Mouse (Mus musculus) liver, embryonic 15.5 days (tissue): ENCODE measurements around the gene Grm7. TPM values are rescaled to one million over a fixed set of nuclear protein-coding genes. Genes with fewer than 3 reads are reported as not detected.

Experiments
- ATAC-seq: fragments of 200-750 bp; cut with Nextera tagmentation; 2 replicates; pipeline ENCODE4 v1.8.0; 2017; ENCODE audit warnings: moderate number of reproducible peaks, mild to moderate bottlenecking, moderate library complexity; ENCODE audit not compliant: insufficient read depth
- H3K27ac ChIP-seq: fragments of 300-500 bp; sonication (generic); replicated peaks from 2 replicates; pipeline ENCODE4 v1.5.1; 2015; ENCODE audit warnings: mild to moderate bottlenecking, inconsistent platforms
- H3K27me3 ChIP-seq: fragments of 300-500 bp; sonication (generic); 2 replicates; pipeline ENCODE4 v1.6.1; 2015; ENCODE audit warnings: mild to moderate bottlenecking, inconsistent platforms
- H3K36me3 ChIP-seq: fragments of 300-500 bp; sonication (generic); replicated peaks from 2 replicates; pipeline ENCODE4 v1.6.1; 2015; ENCODE audit warnings: moderate library complexity, mild to moderate bottlenecking, inconsistent platforms
- H3K4me1 ChIP-seq: fragments of 300-500 bp; sonication (generic); replicated peaks from 2 replicates; pipeline ENCODE4 v1.6.1; 2015; ENCODE audit warnings: inconsistent platforms
- H3K4me2 ChIP-seq: fragments of 300-500 bp; sonication (generic); 2 replicates; pipeline ENCODE4 v1.6.1; 2015; ENCODE audit warnings: moderate library complexity, mild to moderate bottlenecking, inconsistent platforms
- H3K4me3 ChIP-seq: fragments of 300-500 bp; sonication (generic); replicated peaks from 2 replicates; pipeline ENCODE4 v1.5.1; 2015; ENCODE audit warnings: mild to moderate bottlenecking, inconsistent platforms
- H3K9ac ChIP-seq: fragments of 300-500 bp; sonication (generic); 2 replicates; pipeline ENCODE4 v1.6.1; 2015; ENCODE audit warnings: moderate library complexity, mild to moderate bottlenecking, inconsistent platforms
- H3K9me3 ChIP-seq: fragments of 300-500 bp; sonication (generic); replicated peaks from 2 replicates; pipeline ENCODE4 v1.6.1; 2016; ENCODE audit warnings: inconsistent platforms
- WGBS: fragments of 180-500 bp; shearing (Covaris S2); methylation state at CpG from one replicate; pipeline ENCODE4 v1.1.7; 2015; ENCODE audit warnings: mixed read lengths; ENCODE audit not compliant: insufficient replicate concordance; 5-methylcytosine and 5-hydroxymethylcytosine counted together
- polyA plus RNA-seq: library from polyadenylated mRNA; unstranded; fragments of >200 nt; fragmentation: Nextera tagmentation; extraction: Ambion mirVana; gene quantifications from 2 replicates; pipeline ENCODE4 v1.2.1, GENCODE M21; 2015

The Grm7 gene
- polyA plus RNA-seq, 1 experiment from 2014 or later, result not detected

DNA sequence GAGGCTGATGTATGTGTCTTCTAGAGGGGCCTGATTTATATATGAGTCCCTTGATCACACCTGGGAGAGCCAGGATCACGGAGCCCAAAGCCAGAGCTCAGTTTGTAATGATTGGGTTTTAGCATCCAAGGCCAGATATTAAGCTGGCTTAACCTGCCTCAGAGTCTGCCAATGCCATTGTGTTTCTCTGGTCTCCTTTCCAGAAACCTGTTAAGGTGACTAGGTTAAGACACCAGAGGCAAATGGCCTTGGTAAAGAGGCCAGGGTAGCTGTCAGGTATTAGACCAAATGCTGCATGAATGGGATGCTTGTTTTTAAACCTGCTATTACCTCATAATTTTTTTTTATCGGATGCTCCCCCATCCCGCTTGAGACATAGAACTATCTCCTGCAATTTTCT lies 722.7 kb downstream of the Grm7 start:
- Histone ChIP-seq H3K27ac (no peak overlapping the region), H3K9ac (no peak overlapping the region), H3K4me2 (no peak overlapping the region), H3K36me3 (no peaks in the 10 kb centered on the region), H3K4me1 (no peaks in the 10 kb centered on the region), H3K9me3 (no peaks in the 10 kb centered on the region), H3K27me3 (no peaks in the 10 kb centered on the region), H3K4me3 (no peak overlapping the region)
- 61% methylated on average over 3 of the region's 3 CpGs for WGBS
- ATAC-seq, result no peak

DNA sequence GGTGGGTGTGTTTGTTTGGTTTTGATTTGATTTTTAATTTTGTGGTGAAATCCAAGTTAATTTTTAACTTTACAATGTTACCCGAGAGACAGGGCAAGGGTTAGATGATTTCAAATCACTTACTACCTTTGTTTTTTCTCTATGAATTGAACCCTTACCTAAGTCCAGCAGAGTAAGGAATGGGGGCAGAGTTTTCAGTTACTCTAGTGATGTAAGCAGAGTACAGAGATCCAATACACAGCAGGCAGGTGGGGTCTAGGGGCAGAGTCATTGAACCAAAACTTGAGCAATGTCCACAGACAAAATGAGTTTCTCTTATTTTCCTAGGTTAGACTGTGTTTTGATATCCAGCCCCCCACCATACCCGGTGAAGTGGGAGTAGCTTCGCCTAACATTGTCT lies 723.2 kb downstream of the Grm7 start:
- no peaks in the 10 kb centered on the region for H3K27me3 ChIP-seq
- H3K27ac ChIP-seq, result no peak overlapping the region
- H3K9ac ChIP-seq, result no peak overlapping the region
- H3K4me2 ChIP-seq, result no peak overlapping the region
- ATAC-seq, result no peak
- no peak overlapping the region for H3K4me3 ChIP-seq
- H3K4me1 ChIP-seq, result no peaks in the 10 kb centered on the region
- WGBS, result 53% methylated on average over 3 of the region's 3 CpGs
- no peaks in the 10 kb centered on the region for H3K36me3 ChIP-seq
- H3K9me3 ChIP-seq, result no peaks in the 10 kb centered on the region

DNA sequence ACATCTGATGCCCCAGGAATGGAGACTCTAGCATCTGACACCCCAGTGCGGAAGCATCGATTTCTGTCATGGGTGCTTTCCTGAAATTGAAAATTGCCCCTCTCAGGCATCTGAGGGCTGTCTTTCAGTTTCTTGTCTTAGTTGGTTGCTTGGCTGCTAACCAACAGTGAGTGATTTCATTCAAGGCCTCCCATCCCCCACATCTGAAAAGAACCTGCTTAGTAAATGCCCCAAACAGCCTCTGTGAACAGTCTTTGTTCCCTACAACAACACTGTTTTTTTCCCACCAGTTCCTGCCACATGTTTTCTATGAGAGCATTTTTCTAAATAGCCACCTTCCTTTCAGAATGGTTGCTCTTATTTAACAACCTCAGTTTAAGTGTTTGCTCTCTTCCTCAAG lies 723.6 kb downstream of the Grm7 start:
- Histone ChIP-seq H3K9me3 (no peaks in the 10 kb centered on the region), H3K27me3 (no peaks in the 10 kb centered on the region), H3K27ac (no peak overlapping the region), H3K4me1 (no peaks in the 10 kb centered on the region), H3K4me3 (no peak overlapping the region), H3K4me2 (no peak overlapping the region), H3K9ac (no peak overlapping the region), H3K36me3 (no peaks in the 10 kb centered on the region)
- WGBS, result 56% methylated on average over 2 of the region's 2 CpGs
- no peak for ATAC-seq

DNA sequence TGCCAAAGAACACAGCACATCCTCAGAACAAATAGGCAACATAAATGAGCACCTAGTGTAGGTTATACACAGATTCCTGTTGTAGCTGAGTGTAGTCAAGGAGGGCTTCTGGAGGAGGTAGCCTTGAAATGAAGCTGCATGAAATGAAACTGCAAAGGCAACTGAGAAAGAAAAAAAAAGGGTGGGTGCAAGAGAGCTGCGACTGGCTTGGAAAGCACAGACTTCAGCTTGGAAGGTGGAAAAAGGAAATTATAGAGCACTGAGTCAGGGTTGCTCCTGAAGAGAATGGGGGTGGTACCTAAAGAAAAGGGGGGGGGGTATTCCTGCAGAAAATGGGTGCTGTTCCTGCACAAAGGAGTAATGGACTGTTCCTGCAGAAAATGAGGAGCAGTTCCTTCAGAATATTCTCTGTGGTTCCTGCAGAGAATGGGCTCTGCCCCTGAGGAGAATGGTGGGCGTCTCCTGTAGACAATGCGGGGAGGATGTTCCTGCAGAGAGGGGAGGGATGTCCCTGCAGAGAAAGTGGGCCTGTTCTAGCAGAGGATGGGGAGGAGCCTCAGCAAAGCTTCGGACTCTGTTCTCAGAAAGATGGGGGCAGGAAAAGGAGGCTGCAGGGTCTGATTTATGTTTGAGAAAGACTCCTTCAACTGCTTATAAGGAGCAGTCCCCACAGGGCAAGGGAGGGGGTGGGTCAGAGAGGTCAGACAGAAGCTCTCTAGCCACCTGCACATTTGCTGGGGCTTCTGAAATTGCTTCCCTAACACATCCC lies 726.4 kb downstream of the Grm7 start:
- no peak overlapping the region for H3K9ac ChIP-seq
- no peak for ATAC-seq
- H3K4me1 ChIP-seq, result no peaks in the 10 kb centered on the region
- no peaks in the 10 kb centered on the region for H3K27me3 ChIP-seq
- WGBS, result 17% methylated on average over 4 of the region's 4 CpGs
- no peaks in the 10 kb centered on the region for H3K36me3 ChIP-seq
- no peak overlapping the region for H3K27ac ChIP-seq
- H3K4me3 ChIP-seq, result no peak overlapping the region
- H3K4me2 ChIP-seq, result no peak overlapping the region
- no peaks in the 10 kb centered on the region for H3K9me3 ChIP-seq

DNA sequence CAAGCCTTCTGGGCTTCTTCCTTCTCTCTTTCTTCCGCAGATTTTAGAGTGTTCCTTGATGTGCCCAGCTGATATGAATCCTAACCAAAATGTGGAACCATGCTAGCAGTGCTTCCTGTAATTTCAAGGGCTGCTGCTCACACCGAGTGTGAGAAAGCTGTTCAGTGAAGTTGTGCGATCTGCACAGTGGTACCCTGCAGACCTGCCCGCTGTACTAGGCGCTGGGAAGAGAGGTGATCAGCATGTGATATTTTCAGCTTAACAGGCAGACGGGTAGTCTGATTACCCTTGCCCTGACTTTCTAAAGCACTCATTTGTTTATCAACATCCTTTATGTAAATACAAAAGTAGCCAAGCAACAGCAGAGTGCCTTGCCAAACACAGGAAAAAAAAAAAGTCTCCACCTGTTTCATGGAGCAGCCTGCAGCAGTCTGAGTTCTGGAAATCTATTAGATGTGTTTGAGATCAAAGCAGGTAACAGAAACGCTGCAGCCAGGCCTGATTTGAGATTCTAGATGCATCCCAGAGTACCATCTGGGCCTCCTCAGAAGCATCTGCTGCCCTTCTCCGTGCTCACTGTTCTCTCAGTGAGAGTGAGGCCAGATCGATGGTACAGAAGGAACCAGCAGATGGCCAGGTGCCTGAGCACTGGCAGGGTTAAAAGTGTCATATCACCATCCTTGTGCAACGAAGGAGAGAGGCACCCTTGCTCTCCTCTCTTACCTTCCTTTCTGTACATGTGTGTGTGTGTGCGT lies 727.4 kb downstream of the Grm7 start:
- no peak overlapping the region for H3K4me3 ChIP-seq
- ATAC-seq, result no peak
- H3K27ac ChIP-seq, result no peak overlapping the region
- no peaks in the 10 kb centered on the region for H3K9me3 ChIP-seq
- 39% methylated on average over 11 of the region's 11 CpGs for WGBS
- no peaks in the 10 kb centered on the region for H3K4me1 ChIP-seq
- no peaks in the 10 kb centered on the region for H3K36me3 ChIP-seq
- H3K27me3 ChIP-seq, result no peaks in the 10 kb centered on the region
- H3K9ac ChIP-seq, result no peak overlapping the region
- no peak overlapping the region for H3K4me2 ChIP-seq

DNA sequence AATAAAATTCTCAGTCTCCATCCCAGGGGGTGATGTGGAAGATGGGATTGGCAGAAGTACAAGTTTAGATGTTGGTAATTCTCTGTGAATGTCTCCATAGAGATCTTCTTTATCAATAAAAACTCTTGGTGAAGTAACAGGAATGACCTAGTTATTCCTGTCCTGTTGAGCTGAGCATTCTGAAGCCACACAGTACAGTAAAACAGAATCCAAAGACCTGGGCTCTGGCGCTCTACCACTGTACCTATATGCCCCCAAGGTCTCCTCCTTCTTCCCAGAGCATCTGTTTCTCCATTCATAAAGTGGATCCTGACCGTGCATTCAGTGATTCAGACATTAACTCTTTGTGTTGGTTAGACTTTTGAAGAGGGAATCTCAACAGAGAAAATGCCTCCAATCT lies 735.3 kb downstream of the Grm7 start:
- 48% methylated on average over 2 of the region's 2 CpGs for WGBS
- no peaks in the 10 kb centered on the region for H3K36me3 ChIP-seq
- H3K4me3 ChIP-seq, result no peak overlapping the region
- no peaks in the 10 kb centered on the region for H3K9me3 ChIP-seq
- no peaks in the 10 kb centered on the region for H3K27me3 ChIP-seq
- no peak for ATAC-seq
- no peak overlapping the region for H3K27ac ChIP-seq
- H3K9ac ChIP-seq, result no peak overlapping the region
- no peaks in the 10 kb centered on the region for H3K4me1 ChIP-seq
- no peak overlapping the region for H3K4me2 ChIP-seq

DNA sequence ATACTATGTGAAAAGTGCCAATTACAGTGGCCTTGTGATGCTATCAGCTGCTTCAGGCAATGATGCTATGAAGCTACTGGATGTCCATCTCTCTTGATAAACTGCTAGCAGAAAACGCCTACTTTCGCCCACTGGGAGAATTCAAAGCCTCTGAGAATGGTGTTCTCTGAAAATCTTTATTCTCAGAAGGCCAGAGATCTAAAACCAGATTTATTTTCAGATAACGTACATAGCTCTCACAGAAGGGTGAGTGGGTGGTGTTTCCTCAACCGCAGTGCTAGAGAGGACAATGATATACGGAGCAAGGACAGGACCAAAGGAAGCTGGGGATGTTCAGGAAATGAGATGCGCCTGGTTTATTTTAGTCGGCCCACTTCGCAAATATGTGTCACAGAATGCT lies 763.4 kb downstream of the Grm7 start:
- WGBS, result 62% methylated on average over 8 of the region's 8 CpGs

DNA sequence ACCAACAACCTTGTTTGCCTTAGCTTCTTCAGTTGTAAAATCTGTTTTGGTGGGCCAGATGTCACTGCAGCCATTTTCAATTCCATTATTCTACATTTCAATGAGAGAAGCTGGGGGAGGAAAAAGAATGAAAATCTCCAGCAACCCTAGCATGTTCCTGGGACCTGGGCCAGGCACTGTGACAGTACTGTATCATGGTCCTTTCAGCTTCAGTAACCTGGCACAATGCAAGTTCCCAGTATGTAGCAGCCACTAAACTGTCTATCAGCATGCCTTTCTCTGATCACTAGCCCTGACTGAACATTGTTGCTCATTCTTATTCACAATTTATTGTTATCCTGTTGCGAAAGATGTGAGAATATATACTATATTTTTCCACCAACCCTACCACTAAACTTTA lies 779.4 kb downstream of the Grm7 start:
- Histone ChIP-seq H3K27me3 (no peaks in the 10 kb centered on the region), H3K27ac (no peak overlapping the region), H3K4me3 (no peak overlapping the region), H3K9me3 (no peaks in the 10 kb centered on the region), H3K4me2 (no peak overlapping the region), H3K4me1 (no peaks in the 10 kb centered on the region), H3K9ac (no peak overlapping the region), H3K36me3 (no peaks in the 10 kb centered on the region)
- ATAC-seq, result no peak
- 47% methylated on average over 1 of the region's 1 CpGs for WGBS

More for the DNA sequence above, 763.4 kb downstream of the Grm7 start:
- no peaks in the 10 kb centered on the region for H3K9me3 ChIP-seq
- no peak overlapping the region for H3K27ac ChIP-seq
- no peak for ATAC-seq
- H3K4me1 ChIP-seq, result no peaks in the 10 kb centered on the region
- H3K4me2 ChIP-seq, result no peak overlapping the region
- H3K4me3 ChIP-seq, result no peak overlapping the region
- H3K36me3 ChIP-seq, result no peaks in the 10 kb centered on the region
- H3K27me3 ChIP-seq, result no peaks in the 10 kb centered on the region
- H3K9ac ChIP-seq, result no peak overlapping the region

DNA sequence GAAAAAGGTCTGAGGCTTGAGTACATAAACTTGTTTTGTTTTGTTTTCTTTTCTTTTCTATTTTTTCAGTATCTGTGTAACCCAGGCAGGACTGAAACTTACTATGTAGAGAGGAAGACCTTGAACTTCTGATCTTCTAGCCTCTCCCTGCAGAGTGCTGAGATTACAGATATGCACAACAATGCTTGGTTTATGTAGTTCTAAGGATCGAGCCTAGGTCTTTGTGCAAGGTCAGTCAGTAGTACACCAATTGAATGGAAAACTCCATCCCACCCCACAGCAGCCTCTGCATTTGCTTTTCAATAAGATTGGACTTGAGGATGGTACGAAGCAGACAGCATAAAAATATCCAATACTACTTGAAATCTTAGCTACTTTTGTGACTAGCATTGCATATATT lies 800.8 kb downstream of the Grm7 start:
- 45% methylated on average over 2 of the region's 2 CpGs for WGBS
- H3K27ac ChIP-seq, result no peak overlapping the region
- no peak overlapping the region for H3K4me3 ChIP-seq
- H3K9me3 ChIP-seq, result no peaks in the 10 kb centered on the region
- H3K27me3 ChIP-seq, result no peaks in the 10 kb centered on the region
- no peak overlapping the region for H3K9ac ChIP-seq
- H3K4me1 ChIP-seq, result no peaks in the 10 kb centered on the region
- no peak for ATAC-seq
- H3K36me3 ChIP-seq, result no peaks in the 10 kb centered on the region
- H3K4me2 ChIP-seq, result no peak overlapping the region

DNA sequence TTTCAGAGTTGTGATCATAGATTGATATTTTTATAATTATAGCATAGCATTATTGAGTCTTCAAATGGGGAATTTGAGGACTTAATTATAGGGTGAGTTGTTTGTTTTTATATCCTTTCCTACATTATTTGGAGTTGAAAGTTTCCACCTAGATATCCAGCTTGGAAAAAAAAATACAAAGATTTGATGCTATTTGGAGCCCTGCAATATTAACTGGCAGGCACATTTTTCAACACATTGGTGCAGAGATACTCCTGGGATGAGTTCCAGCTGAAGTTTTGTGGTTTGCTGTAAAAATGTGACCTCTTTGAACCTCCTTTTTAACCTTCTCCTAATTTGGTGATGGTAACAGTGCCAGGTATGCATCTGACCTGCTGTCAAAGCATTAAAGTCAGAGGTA lies 802.5 kb downstream of the Grm7 start:
- Histone ChIP-seq H3K27ac (no peak overlapping the region), H3K4me1 (no peaks in the 10 kb centered on the region), H3K9ac (no peak overlapping the region), H3K4me2 (no peak overlapping the region), H3K36me3 (no peaks in the 10 kb centered on the region), H3K4me3 (no peak overlapping the region), H3K27me3 (no peaks in the 10 kb centered on the region), H3K9me3 (no peaks in the 10 kb centered on the region; the same call in 1 of the 2 replicates)
- ATAC-seq, result no peak

DNA sequence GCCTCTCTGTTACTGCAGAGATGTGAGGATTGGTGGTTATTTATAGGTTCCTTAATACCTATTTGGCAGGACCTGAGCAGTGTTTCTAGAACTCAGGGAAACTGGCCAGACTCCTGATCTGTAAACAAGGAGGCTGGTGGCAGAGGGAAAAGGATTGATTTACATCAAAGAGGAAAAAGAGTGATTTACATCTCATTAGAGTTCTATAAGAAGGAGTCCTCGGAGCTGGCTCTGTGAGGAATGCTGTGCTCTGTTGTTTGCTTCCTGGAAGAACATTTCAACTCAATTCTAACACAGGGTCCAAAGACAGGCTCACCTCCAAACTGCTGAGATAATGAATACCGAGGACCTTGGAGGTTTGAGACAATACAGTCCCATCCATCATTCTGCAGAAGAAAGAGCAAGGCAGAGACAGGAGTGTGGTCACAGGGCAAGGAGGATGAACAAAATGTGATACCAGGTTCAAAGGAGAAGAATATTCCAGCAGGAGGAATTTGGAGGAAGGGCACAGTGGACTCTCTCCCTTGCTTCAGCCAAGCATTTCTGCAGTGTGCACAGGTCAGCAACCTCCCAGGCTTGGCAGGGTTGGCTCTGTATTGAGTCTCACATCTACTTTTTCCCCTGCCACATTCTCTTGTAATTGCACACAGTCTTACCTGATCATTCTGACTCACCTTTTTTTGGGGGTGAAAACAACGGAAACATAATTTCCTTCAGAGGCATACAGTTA lies 803.8 kb downstream of the Grm7 start:
- WGBS, result 41% methylated on average over 3 of the region's 3 CpGs
- H3K36me3 ChIP-seq, result no peaks in the 10 kb centered on the region
- ATAC-seq, result no peak

More for the DNA sequence above, 803.8 kb downstream of the Grm7 start:
- no peak overlapping the region for H3K9ac ChIP-seq
- H3K27ac ChIP-seq, result no peak overlapping the region
- H3K4me1 ChIP-seq, result no peaks in the 10 kb centered on the region
- H3K9me3 ChIP-seq, result no peaks in the 10 kb centered on the region; the same call in 1 of the 2 replicates
- no peak overlapping the region for H3K4me2 ChIP-seq
- H3K4me3 ChIP-seq, result no peak overlapping the region
- H3K27me3 ChIP-seq, result no peaks in the 10 kb centered on the region
